Mouse (Mus musculus): ENCODE results near the gene Gm28051. TPM values are rescaled to one million over a fixed set of nuclear protein-coding genes. Genes with fewer than 3 reads are reported as not detected.

The Gm28051 gene
- total RNA-seq, 2 experiments from 2014 or later = not detected

DNA sequence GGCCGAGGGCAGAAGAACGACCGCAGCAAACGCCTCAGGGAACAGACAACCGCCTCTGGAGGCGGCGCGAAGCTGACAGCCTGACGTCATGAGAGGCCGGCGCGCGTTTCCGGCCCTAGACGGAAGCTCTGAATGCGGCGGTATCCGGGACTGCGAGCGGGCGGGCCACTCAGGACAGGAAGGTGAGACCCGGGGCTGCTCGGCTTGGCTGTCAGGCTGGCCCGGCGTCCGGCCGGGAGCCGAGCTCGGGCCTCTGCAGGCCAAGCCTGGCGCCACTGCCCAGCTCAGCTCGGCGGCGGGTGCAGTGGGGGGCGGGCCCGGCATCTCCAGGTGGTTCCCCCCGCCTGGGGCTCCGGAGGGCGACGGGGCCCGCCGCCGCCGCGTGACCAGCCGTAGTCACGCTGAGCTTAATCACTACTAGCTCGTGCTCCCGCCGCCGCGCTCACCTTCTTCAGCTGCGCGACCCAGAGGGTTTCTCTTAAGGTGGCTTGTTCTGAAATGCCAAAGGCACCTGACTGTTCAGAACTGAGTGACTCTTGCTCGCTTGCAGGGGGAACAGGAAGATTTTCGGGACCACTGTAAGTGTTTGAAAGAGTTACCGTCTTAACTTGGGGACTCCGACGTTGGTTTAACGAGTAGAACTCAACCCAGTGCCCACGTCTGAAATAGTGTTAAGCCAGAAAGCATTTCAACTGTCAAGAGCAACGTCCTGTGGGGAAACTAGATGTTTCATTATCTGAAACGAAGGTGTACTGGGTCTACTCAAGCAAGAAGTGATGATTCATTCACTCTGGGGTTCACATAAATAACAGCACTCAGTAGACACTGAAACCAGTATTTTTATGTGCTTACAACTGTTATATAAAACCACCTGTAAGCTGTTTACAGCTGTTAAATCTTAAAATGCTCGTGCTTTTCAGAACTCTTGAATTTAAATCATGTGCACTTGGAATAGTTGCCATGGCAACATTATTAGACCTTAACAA lies 13.7 kb downstream of the Gm28051 start, which contains the start of the genes Moap1 and Tmem251:
Moap1 (minus strand) TSS at position 73 of the 986 bp plus-strand sequence.
Tmem251 (plus strand) TSS at position 174 of the 986 bp plus-strand sequence.
- ATAC-seq (replicated peaks; ENCODE audit: low FRiP score, poor library complexity, severe bottlenecking) = peak; percentile 97

DNA sequence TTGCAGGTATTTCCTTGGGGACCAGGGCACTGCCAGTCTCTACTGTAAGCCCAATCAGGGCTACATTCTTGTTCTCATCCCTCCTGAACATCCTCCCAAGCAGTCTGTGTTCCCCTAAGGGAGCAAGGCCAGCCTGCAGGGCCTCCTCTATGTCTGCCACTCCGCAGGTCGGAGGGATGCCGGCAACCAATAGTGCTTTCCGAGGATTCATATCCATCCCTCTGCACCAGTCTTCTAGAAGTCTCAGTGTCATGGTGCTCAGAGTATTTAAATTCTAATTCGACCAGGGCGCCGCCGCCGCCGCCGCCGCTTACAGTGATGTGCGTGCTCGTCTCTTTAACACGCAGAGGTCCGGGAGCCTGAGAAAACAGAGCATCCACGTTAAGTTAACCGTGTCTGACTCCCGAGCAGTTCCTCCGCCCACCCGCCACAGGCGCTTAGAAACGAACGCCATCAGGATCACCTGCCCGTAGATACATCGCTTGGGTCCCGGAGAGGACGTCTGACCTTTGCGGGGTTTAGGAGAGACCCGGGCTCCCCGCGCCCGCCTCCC lies 14.5 kb downstream of the Gm28051 start:
- ATAC-seq (replicated peaks; ENCODE audit: low FRiP score, poor library complexity, severe bottlenecking) = peak; percentile 72

DNA sequence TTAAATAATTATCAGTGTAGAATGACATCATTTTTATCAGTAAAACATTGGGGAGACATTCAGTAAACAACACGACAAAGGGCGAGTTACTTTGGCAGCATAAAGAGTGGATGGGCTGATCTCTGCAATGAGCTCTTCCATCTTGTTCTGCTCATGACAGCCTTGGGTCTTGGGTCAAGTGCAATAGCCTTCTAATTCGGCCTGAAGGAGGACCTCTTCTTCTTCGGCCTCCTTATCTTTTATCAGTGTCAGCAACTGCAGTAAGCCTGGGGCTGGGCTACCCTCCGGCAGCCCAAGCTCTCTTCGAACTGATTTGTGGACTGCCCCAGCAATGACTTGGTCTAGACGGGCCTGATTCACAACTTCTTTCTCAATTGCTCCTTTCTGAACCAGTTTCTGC lies 15.5 kb downstream of the Gm28051 start:
- ATAC-seq (replicated peaks; ENCODE audit: low FRiP score, poor library complexity, severe bottlenecking) = no peak

DNA sequence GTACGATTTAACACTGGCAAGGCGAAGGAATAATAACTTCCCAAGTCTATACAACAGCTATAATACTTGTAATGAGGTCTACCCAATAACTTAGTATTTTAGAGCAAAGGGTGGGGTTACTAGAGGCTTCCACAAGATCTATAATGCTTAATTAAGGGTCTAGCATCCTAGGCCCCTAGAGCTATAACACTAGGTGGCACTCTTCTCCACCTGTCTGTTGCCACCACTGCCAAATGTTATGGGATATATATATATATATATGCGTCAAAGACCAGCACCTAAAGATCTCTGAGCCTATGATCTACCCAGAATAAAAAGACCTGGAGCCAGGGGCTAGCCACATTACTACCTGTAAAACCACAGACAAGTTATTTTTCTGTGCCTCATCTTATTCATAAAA lies 17.3 kb downstream of the Gm28051 start:
- ATAC-seq (replicated peaks; ENCODE audit: low FRiP score, poor library complexity, severe bottlenecking) = no peak

DNA sequence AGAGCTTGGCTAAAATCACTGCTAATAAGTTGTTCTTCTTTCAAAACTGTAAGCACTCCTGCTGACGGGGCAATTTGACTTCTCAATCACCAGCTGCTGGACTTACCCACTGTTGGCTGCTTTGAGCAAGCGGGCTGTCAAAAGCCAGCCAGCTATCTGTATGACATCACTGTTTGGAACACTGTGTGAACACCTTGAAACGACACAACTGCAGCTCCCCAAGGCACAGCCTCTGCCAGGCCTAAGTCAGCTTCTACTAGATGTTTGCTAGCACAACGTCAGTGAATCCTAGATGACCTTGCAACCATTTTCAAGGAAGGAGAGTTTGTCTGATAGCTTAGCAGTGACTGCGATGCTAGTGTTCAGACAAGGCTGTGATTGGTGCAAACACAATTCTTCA lies 18.5 kb downstream of the Gm28051 start:
- no peak for ATAC-seq (replicated peaks; ENCODE audit: low FRiP score, poor library complexity, severe bottlenecking)

DNA sequence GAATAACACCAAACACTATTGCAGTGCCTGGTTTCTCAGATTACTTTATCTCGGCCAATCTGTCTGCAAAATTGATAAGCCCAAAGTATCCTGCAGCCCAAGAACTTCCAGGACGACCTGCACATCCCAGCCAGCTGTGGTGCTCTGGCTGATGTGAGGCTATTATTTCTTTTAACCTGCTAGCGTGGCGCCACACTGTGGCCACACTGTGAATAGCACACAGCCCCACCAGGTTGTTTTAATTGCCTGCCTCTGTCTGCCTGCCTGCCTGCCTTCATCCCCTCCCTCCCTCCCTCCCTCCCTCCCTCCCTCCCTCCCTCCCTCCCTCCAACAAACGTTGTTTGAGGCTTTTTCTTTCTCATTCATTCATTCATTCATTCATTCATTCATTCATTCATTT lies 24.2 kb downstream of the Gm28051 start:
- ATAC-seq (replicated peaks; ENCODE audit: low FRiP score, poor library complexity, severe bottlenecking) = peak; percentile 70; the same call in 1 of the 2 replicates

DNA sequence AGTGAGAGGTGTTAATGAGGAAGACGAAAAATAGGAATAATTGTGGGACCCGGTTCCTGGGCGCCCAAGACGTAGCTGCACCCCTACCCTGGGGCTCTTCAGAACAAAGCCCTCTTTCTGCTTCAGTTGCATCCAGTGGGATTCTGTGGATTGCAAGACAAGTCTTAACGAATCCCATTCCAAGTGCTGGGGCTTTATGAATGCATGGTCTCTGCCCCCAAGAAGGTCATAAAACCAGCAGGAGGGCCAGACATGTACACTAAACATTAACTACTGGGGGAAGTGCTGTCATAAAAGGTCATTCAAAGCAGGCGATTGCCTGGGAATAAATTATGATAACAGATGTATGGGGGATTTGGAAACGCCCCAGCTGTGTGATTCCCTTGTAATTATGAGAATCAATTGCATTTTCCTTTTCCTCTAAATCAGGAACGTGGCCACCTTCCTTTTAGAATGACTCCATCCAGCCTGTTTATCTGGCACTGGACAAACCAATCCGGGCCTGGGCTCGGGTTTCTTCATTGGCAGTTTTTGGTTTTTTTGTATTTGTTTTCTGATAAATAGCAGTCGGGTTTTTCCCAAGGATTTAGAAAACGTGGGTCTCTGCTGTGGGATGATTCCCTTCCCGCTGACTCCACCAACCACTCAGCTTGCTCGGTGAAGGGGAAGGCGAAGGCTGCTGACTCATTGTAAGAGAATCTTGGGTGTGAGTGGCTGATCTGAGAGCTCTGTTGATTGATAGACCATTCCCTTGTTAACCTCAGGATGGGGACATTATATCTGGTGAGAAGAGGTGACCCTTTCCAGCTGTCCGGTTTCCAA lies 26.6 kb downstream of the Gm28051 start:
- no peak for ATAC-seq (replicated peaks; ENCODE audit: low FRiP score, poor library complexity, severe bottlenecking)

DNA sequence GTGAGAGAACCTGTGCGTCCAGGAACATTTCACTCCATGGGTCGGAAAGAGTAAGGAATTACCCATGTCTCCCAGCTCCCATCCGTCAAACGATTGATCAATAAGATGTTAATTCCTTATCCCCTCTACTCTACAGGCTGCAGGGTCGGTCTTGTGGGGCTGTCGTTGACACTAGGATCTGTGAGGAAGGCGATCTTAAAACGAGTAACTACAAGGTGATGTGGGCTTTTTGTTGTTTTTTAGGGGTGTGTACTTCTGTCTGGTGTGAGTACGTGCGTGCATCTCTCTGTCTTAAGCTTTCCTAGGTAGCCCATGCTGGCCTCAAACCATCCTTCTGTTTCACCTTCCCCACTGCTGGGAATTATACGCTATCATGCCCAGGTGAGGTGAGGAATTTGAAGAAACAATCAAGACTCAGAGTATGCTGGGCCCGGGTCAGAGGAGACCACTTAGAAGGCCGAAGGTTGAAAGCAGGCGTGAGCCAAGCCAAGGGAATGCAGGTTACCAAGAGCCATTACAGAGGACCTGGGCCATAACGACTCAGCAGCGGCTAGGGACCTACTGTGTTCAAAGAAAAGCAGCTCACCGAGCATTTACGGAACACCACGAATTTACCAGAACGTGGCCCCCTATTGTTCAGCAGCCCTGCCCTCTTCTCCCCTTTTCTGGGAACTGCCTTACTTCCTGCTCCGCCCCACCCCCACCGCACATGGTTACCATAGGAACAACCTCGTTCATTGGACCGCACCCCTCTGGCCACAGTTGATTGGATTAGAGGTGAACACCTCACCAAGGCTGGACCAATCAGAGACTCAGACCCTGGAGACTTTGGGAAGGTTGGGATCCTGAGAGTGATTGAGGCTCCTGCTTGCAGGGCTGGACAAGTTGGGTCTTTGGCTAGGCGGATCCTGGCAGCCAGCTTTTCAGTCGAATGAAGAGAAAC lies 27.4 kb downstream of the Gm28051 start:
- ATAC-seq (replicated peaks; ENCODE audit: low FRiP score, poor library complexity, severe bottlenecking) = peak; percentile 65

DNA sequence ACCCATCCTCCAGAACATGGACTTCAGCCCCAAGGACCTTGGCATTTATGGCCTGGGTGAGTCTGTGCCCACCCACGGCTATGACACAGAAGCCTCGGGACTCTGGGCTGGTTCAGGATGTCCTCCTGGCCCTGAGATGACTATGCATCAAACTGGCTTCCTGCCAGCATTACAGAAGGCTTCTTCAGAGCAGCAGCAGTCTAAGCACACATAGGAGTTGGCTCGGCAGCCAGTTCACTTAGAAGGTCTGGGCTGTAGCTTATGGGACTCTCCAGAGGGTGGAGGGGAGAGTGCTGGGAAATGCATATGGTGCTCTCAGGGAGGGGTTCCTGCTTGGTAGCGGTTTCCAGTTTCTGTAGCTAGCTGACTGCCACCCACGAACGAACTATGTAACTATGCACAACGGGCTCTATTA lies 31.8 kb downstream of the Gm28051 start:
- no peak for ATAC-seq (replicated peaks; ENCODE audit: low FRiP score, poor library complexity, severe bottlenecking)

DNA sequence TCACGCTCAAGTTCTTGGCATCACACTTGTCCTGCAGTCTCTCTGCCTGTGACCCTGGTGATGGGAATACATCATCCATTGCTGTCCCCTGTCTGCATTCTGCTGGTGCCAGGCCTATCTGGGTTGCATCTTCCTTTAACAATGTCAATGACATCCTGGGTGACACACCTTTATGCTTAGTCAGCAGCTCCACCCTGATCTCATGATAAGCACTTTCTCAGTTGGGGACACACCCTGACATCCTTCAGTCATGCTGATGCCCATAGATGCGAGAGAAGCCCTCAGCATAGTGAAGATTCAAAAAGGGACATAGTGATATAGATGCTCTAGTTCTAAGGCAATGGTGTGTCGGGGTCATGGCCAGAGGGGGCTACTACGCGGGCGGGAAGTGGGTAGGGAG lies 32.4 kb downstream of the Gm28051 start:
- ATAC-seq (replicated peaks; ENCODE audit: low FRiP score, poor library complexity, severe bottlenecking) = no peak

DNA sequence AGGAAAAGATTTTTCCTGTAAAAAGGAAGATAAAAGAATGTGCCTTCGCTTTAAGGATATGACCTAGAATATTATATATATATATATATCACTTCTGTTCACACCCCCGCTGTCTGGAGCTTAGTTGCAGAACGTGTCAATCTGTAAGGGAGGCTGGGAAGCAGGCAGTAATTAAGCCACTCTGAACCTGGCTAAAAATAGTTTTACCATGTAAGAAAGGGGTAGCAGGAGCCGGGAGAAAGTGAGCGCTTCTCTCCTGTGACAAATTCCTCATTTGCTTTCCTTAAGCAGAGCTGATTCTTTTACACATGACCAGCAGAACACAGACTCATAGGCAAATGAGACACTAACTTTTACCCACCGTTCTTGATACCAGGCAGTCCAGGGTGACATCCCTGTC lies 33.7 kb downstream of the Gm28051 start:
- ATAC-seq (replicated peaks; ENCODE audit: low FRiP score, poor library complexity, severe bottlenecking) = no peak

DNA sequence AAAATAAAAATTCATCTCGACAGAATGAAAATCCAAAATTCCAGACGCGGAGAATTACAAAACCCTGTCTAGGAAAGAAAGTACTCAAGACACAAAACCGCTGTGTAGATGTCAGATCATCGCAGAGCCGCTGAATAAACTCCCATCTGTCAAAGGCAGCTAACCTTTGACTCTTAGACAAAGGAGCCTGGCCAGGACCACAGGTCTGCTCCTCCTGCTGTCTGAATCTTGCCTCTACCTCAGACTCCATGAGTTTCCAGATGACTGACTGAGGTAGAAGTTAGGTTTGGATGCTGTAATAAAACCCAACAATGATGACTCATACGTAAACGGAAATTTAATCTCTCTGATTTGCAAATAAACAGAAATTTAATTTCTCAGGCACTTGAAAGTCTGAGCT lies 34.6 kb downstream of the Gm28051 start:
- no peak for ATAC-seq (replicated peaks; ENCODE audit: low FRiP score, poor library complexity, severe bottlenecking)

DNA sequence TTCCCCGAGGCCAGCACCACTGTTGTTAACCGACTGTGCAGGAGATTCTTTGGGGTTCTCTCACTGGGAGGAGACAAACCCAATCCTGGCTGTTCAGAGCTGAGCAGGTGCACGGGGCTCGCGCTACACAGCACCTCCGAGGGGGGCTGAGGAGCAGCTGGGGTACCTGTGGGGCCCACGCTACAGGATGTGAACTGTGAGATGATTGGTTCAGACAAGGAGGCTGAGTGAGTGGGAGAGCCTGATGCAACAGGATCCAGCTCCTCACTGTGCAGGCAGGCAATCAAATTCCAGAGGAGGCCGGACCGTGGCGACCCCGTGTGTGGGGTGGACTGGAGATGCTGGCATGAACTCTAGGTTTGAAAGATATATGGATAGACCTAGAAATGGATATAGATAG lies 35.1 kb downstream of the Gm28051 start:
- no peak for ATAC-seq (replicated peaks; ENCODE audit: low FRiP score, poor library complexity, severe bottlenecking)

DNA sequence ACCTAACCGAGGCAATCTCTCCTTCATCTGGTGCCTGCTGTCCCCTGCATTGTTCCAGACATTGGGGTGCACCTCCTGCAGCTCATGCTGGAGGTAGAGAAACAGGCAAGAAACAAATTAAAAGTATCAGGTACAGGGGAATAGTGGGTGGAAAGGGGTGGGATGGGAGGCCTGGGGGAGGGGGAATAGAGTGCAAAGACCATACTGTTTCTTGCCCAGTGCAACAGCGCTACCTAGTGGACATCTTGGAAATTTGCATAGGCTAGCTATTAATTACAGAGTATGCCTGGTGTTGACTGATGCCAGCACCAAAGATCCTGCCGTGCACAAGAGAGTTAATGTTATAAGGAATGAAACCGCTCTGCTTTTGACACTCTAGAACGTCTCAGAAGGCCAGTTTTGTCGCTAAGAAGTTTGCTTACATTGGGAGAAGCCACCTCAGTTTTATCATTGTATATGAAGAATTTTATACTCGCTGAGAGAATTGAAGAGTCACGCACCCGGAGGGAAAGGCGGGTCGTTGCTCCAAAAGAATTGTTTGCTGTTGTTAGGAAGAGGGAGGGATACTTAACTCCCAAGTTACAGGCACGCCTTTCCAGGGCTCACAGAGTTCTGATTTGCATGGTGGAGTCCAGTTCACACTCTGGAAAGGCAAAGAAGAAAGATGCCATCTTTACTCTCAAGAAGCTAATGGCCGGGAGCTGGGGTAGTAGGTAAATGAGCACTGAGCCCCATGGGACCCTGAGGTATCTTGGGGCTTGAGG lies 37.8 kb downstream of the Gm28051 start:
- ATAC-seq (replicated peaks; ENCODE audit: low FRiP score, poor library complexity, severe bottlenecking) = no peak

DNA sequence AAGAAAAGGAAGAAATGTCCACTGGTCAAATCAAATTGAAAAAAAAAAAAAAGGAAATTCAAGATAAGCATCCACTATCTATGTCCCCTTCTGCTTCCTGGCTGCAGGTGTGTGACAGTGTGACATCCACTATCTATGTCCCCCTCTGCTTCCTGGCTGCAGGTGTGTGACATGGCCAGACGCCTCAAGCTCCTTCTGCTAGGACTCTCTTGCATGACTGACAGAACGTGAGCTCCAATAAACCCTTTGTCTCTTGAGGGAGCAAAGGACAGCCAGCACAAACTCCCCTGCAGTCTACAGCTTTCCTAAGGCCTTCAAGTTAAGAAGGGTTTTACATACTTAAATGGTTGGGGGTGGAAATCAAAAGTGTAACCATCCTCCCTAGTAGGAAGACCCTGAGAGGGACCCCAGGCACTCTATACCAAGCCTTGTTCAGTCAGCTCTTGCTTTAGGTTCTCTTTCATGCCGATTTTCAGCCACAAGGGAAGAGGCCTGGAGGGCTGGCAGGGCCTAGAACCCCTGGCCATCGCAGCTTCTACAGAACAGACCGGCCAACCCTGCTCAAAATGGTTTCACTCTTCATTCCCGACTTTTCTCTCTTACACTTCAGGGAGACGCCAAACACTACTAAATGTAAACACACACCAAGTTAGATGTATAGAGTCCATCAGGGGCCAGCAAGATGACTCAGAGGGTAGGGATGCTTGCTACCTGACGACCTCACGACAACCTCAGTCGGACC lies 42.7 kb downstream of the Gm28051 start:
- no peak for ATAC-seq (replicated peaks; ENCODE audit: low FRiP score, poor library complexity, severe bottlenecking)

DNA sequence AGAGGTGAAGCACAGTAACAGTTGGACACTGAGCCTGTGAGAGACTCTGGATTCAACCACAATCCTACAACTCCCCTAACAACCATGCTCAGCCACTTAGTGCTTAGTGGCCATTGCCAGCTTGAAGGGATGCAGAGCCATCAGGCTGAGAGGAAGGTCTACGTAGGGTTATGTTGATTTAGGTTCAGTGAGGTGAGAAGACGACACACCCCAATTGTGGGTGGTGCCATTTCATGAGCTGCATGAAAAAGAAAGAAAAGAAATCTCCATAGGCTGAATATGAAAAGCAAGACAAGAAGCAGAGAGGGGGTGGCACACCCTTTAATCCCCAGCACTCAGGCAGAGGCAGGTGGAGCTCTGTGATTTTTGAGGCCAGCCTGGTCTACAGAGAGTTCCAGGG lies 43.4 kb downstream of the Gm28051 start:
- no peak for ATAC-seq (replicated peaks; ENCODE audit: low FRiP score, poor library complexity, severe bottlenecking)

DNA sequence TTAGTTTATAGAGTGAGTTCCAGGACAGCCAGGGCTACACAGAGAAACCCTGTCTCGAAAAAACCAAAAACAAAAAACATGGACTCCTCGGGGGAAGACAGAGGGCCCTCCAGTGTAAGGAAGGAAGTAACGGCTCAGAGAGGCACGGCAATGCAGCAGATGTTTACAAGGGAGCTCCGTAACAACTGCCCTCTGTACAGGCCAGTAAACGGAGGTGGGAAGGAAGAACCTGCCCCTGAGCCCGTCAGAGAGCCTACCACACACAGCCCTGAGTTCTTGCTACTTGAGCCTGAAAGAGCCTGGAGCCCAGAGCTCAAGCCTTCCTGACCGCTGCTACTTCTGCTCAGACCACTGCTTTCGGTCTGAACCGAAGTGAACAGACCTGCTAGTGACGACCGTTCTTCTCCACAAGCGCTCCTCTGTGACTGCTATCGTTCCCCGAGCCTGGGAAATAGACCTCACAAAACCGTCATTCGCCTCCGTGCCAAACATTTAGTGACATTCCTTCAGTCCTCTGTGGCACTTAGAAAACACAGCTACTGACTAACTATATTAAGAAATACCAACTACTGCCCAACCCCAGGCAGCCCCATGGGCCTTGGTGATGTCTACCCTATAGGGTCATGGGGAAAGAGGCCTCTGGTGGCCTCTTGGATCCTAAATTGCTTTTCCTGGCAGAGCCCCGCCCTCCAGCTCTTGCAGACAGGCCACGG lies 44.3 kb downstream of the Gm28051 start:
- ATAC-seq (replicated peaks; ENCODE audit: low FRiP score, poor library complexity, severe bottlenecking) = no peak
